Mouse (Mus musculus) liver, embryonic 13.5 days (tissue): Measurements from ENCODE around the gene Fam214b. TPM values are rescaled to one million over a fixed set of nuclear protein-coding genes. Genes with fewer than 3 reads are reported as not detected.

Source experiments
- ATAC-seq: fragments of 200-750 bp; cut with Nextera tagmentation; 2 replicates; pipeline ENCODE4 v1.8.0; 2017; ENCODE audit warnings: low read depth, mild to moderate bottlenecking, moderate number of reproducible peaks, moderate library complexity
- DNase-seq: peaks from one replicate; pipeline ENCODE4 v3.0.0; 2022
- H3K27ac ChIP-seq: fragments of 300-500 bp; sonication (generic); 2 replicates; pipeline ENCODE4 v1.5.1; 2015; ENCODE audit warnings: moderate library complexity, mild to moderate bottlenecking, inconsistent platforms
- H3K27me3 ChIP-seq: fragments of 300-500 bp; sonication (generic); 2 replicates; pipeline ENCODE4 v1.6.1; 2015; ENCODE audit warnings: mild to moderate bottlenecking, inconsistent platforms
- H3K36me3 ChIP-seq: fragments of 300-500 bp; sonication (generic); 2 replicates; pipeline ENCODE4 v1.6.1; 2015; ENCODE audit warnings: mild to moderate bottlenecking, inconsistent platforms
- H3K4me1 ChIP-seq: fragments of 300-500 bp; sonication (generic); replicated peaks from 2 replicates; pipeline ENCODE4 v1.6.1; 2015; ENCODE audit warnings: inconsistent platforms
- H3K4me2 ChIP-seq: fragments of 300-500 bp; sonication (generic); 2 replicates; pipeline ENCODE4 v1.6.1; 2015; ENCODE audit warnings: inconsistent platforms, mild to moderate bottlenecking, moderate library complexity
- H3K4me3 ChIP-seq: fragments of 300-500 bp; sonication (generic); replicated peaks from 2 replicates; pipeline ENCODE4 v1.5.1; 2015; ENCODE audit warnings: mild to moderate bottlenecking, inconsistent platforms
- H3K9ac ChIP-seq: fragments of 300-500 bp; sonication (generic); 2 replicates; pipeline ENCODE4 v1.6.1; 2015; ENCODE audit warnings: mild to moderate bottlenecking, inconsistent platforms
- H3K9me3 ChIP-seq: fragments of 300-500 bp; sonication (generic); replicated peaks from 2 replicates; pipeline ENCODE4 v1.6.1; 2016; ENCODE audit warnings: inconsistent platforms
- WGBS: fragments of 180-500 bp; shearing (Covaris S2); methylation state at CpG from one replicate; pipeline ENCODE4 v1.1.7; 2015; ENCODE audit not compliant: insufficient replicate concordance; 5-methylcytosine and 5-hydroxymethylcytosine counted together
- polyA plus RNA-seq: library from polyadenylated mRNA; unstranded; fragments of >200 nt; fragmentation: Nextera tagmentation; extraction: Ambion mirVana; gene quantifications from 2 replicates; pipeline ENCODE4 v1.2.1, GENCODE M21; 2015

Gene Fam214b
- 28.4 and 30.0 TPM in 2 replicates for polyA plus RNA-seq

DNA sequence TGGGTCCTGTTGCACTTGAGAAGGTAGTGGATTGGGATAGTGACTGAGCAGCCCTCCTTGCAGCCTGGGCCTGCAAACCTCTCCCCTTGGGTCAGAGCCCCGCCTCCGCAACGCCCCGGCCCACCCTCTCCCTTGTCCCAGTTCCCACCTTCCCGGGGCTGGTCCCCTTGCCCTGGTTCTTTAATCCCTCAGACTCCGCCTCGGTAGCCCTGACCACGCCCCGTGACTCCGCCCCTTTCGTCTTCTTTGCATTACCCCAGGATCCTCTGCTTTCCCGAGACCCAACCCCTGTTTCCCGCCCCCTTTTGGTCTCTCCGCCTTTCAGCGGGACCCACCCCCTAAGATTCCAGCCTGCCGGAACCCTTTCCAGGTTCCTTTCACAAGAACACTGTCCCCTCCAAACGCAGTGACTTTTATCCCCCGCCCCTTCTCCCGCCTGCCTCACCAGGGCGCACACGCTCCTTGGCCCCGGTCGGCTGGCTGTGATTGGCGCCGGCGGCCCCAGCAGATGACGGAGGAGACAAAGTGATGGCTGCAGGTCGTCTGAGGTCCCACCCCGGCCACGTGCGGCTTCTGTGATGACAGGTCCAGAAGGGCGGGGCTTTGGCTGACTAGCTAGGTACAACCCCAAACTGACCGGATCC lies at the start of gene Fam214b:
Gene Fam214b, minus strand, starts transcription at position 562 of the 644 bp plus-strand sequence.
- WGBS, result 1% methylated on average over 33 of the region's 33 CpGs
- no peaks in the 10 kb centered on the region for H3K9me3 ChIP-seq
- no peaks in the 10 kb centered on the region for H3K36me3 ChIP-seq
- H3K27ac ChIP-seq, result peak within 1 kb of the TSS; percentile 53; the same call in 1 of the 2 replicates
- peaks cover 43% of the 10 kb centered on the region for H3K4me1 ChIP-seq
- DNase-seq (peak; percentile 89), ATAC-seq (peak; percentile 86)
- peak within 1 kb of the TSS; percentile 80 for H3K4me2 ChIP-seq
- H3K27me3 ChIP-seq, result no peaks in the 10 kb centered on the region
- peak within 1 kb of the TSS; percentile 65 for H3K9ac ChIP-seq
- peak within 1 kb of the TSS; percentile 61 for H3K4me3 ChIP-seq

DNA sequence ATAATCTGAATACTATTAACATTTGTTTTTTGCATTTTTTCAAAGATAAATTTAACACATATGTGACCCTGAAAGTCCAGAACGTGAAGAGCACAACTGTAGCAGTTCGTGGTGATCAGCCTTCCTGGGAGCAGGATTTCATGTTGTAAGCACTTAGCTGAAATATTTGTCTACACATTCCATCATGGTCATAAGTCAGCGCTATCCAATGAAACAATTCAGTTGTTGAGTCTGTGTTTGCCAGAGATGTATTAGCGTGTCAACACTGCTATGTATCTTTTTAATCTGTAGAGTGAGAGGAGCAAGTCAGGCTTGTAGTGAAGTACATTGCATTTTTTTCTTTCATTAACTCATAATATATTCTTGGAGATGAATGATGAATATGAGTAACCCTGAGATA lies 45.2 kb upstream of the Fam214b start:
- no peak overlapping the region for H3K9ac ChIP-seq
- ATAC-seq, result no peak
- WGBS, result 67% methylated on average over 4 of the region's 4 CpGs

DNA sequence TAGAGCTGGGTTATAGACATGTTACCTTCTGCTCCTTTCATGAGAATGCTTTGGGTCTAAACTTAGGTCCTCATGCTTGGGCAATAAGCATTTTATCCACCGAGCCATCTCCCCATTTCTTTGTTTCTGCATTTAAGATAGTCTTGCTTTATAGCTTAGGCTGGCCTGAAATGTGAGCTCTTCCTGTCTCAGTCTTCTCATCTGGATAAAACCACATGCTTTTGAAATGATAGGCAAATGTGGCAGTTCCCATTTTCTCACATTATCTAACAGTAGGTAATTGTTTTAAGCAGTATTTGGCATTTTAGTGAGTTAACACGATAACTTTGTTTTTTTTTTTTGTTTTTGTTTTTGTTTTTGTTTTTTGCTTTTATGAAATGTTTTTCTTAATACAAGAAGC lies 43.9 kb upstream of the Fam214b start:
- 52% methylated on average over 2 of the region's 2 CpGs for WGBS
- Histone ChIP-seq H3K27ac (no peak overlapping the region), H3K27me3 (no peaks in the 10 kb centered on the region), H3K9ac (no peak overlapping the region), H3K36me3 (no peaks in the 10 kb centered on the region), H3K9me3 (no peaks in the 10 kb centered on the region), H3K4me1 (no peaks in the 10 kb centered on the region), H3K4me3 (no peak overlapping the region), H3K4me2 (no peak overlapping the region)
- ATAC-seq, result no peak
- DNase-seq, result no peak

More for the DNA sequence above, 45.2 kb upstream of the Fam214b start:
- no peaks in the 10 kb centered on the region for H3K27me3 ChIP-seq
- no peaks in the 10 kb centered on the region for H3K9me3 ChIP-seq
- H3K4me1 ChIP-seq, result no peaks in the 10 kb centered on the region
- no peak overlapping the region for H3K4me3 ChIP-seq
- H3K27ac ChIP-seq, result no peak overlapping the region
- H3K4me2 ChIP-seq, result no peak overlapping the region
- no peak for DNase-seq
- H3K36me3 ChIP-seq, result no peaks in the 10 kb centered on the region

DNA sequence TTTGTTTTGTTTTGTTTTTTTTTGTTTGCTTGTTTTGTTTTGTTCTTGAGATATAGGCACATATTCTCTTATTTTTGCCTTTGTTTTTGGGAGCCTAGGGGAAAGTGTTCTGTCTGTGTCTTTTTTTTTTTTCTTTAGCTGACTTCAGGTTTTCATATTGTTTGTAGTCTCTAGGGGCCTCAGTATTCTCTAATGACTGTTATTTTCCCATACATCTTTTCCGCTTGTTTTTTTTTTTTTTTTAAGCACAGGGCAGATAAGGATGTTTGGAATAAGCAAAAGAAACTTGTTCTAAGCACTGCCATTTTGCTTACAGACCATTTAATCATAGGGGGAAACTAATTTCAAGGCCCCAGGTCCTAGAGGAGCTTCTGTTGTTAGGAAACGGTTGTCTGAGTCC lies 36.4 kb upstream of the Fam214b start:
- no peaks in the 10 kb centered on the region for H3K9me3 ChIP-seq
- no peaks in the 10 kb centered on the region for H3K36me3 ChIP-seq
- no peak for DNase-seq
- H3K4me2 ChIP-seq, result no peak overlapping the region
- WGBS, result 62% methylated on average over 2 of the region's 2 CpGs
- no peak overlapping the region for H3K4me3 ChIP-seq
- H3K9ac ChIP-seq, result no peak overlapping the region
- ATAC-seq, result no peak
- no peak overlapping the region for H3K27ac ChIP-seq
- H3K27me3 ChIP-seq, result no peaks in the 10 kb centered on the region
- H3K4me1 ChIP-seq, result no peaks in the 10 kb centered on the region

DNA sequence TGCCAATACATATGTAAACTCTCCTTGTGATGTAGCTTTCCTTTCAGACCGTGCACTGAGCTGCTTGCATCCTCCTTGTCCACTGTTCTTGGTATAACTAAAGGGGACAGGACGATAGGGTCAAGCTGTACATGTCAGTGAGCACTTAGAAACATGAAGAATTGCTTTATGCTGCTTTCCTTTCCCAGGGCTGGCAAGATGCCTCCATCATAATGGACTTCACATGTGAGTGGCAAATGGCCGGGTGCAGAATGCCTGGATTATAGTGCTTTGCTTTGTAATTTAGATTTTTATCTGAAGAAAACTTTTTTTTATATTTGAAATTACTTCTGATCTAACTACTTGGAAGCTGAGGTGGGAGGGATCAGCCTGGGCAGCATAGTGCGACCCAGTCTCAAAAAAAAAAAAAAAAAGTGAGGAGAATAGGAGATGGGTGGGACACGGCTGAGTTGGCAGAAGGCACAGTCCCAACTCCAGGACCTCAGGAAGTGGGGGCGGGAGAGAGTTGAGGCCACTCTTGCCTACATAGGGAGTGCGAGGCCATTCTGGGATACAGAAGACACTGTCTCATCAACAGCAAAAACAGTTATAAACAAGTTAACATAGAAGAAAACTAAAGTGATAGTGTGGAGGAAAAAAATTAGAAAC lies 32.2 kb upstream of the Fam214b start:
- Histone ChIP-seq H3K9me3 (no peaks in the 10 kb centered on the region), H3K36me3 (no peaks in the 10 kb centered on the region), H3K9ac (no peak overlapping the region), H3K27me3 (no peaks in the 10 kb centered on the region), H3K4me3 (no peak overlapping the region), H3K4me1 (no peaks in the 10 kb centered on the region), H3K27ac (no peak overlapping the region), H3K4me2 (no peak overlapping the region)
- no peak for ATAC-seq
- 47% methylated on average over 7 of the region's 7 CpGs for WGBS
- DNase-seq, result no peak

DNA sequence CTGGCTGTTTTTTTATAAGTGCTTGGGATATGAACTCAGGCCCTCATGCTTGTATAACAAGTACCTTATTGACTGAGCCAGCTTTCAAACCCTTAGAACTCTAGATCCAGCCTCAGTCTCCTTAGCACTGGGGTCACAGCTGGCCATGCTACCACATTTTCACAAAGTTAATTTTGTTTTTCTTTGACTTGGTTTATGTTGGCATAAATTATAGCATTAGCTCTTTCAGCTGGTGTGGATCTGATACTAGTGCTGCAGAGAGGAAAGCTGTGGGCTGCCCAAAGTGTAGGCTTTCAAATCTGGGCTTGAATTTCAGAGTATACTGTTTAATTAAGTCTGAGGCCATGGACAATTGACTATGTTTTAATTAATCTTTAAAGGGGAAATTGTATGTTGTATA lies 28.9 kb upstream of the Fam214b start:
- H3K4me2 ChIP-seq, result no peak overlapping the region
- no peak overlapping the region for H3K4me3 ChIP-seq
- DNase-seq (no peak), ATAC-seq (no peak)
- H3K9me3 ChIP-seq, result no peaks in the 10 kb centered on the region
- H3K9ac ChIP-seq, result no peak overlapping the region
- H3K27me3 ChIP-seq, result no peaks in the 10 kb centered on the region
- no peaks in the 10 kb centered on the region for H3K36me3 ChIP-seq
- no peak overlapping the region for H3K27ac ChIP-seq
- H3K4me1 ChIP-seq, result no peaks in the 10 kb centered on the region

DNA sequence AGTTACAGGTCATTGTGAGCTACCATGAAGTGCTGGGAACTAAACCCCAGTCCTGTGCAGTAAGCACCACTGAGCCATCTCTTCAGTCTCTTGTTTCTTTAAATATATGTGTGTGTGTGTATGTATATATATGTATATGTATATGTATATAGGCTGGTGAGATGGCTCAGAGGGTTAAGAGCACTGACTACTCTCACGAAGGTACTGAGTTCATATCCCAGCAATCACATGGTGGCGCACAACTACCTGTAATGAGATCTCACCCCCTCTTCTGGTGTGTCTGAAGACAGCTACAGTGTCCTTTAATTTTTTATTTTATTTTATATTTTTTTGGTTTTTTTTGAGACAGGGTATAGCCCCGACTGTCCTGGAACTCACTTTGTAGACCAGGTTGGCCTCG lies 19.5 kb upstream of the Fam214b start:
- Histone ChIP-seq H3K9me3 (no peaks in the 10 kb centered on the region), H3K27me3 (peaks cover 23% of the 10 kb centered on the region), H3K4me2 (no peak overlapping the region), H3K9ac (no peak overlapping the region), H3K4me3 (no peak overlapping the region), H3K27ac (no peak overlapping the region), H3K4me1 (no peaks in the 10 kb centered on the region), H3K36me3 (no peaks in the 10 kb centered on the region)
- WGBS, result 75% methylated on average over 4 of the region's 4 CpGs
- DNase-seq (no peak), ATAC-seq (no peak)

DNA sequence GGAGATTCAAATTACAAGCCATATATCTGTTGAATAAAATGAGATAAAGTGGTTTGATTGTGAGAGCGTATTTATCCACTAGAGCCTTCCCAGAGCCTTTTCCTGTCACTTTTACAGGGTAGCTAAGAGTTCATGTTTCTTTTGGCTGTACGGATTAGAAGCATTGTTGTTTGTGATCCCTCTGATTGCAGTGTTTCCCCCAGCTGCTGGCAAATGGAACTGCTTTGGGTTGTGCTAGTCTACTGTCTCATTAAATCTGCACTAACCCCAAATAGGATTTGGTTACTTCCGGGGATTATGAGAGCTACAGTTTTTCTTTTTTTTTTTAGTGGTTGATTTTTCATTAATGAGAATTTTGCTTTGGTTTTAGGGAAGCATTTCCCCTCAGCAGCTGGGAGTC lies 14.3 kb upstream of the Fam214b start:
- peaks cover 55% of the 10 kb centered on the region for H3K27me3 ChIP-seq
- no peak for DNase-seq
- no peaks in the 10 kb centered on the region for H3K36me3 ChIP-seq
- no peak overlapping the region for H3K9ac ChIP-seq
- no peak overlapping the region for H3K4me3 ChIP-seq
- H3K4me1 ChIP-seq, result peaks cover 17% of the 10 kb centered on the region
- H3K4me2 ChIP-seq, result no peak overlapping the region
- H3K27ac ChIP-seq, result no peak overlapping the region
- H3K9me3 ChIP-seq, result no peaks in the 10 kb centered on the region
- ATAC-seq, result no peak
- 56% methylated on average over 3 of the region's 3 CpGs for WGBS

DNA sequence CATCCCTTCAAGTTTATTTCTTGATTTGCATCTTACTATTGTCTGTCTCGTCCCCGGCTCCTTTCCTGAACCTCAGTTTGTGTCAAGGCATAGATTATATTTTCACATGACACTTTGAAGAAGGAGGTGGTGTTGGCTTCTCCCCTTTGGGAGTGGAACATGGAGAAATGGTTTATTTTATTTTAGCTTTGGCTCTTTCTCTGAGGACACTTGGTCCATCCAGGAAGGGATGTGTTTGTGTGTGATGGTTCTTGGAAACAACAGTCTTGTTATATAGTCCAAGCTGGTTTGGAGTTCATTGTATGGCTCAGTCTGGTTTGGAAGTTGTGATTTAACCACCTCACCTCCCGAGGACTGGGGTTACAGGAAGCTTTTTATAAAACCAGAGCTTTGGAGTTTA lies 13.7 kb upstream of the Fam214b start:
- Histone ChIP-seq H3K27ac (no peak overlapping the region), H3K27me3 (peaks cover 55% of the 10 kb centered on the region), H3K9ac (peak overlapping the region; percentile 66; the same call in 1 of the 2 replicates), H3K4me3 (peak overlapping the region; percentile 66), H3K4me2 (peak overlapping the region; percentile 96), H3K4me1 (peaks cover 17% of the 10 kb centered on the region), H3K36me3 (no peaks in the 10 kb centered on the region), H3K9me3 (no peaks in the 10 kb centered on the region)
- ATAC-seq (no peak), DNase-seq (no peak)
- 20% methylated on average over 3 of the region's 3 CpGs for WGBS

DNA sequence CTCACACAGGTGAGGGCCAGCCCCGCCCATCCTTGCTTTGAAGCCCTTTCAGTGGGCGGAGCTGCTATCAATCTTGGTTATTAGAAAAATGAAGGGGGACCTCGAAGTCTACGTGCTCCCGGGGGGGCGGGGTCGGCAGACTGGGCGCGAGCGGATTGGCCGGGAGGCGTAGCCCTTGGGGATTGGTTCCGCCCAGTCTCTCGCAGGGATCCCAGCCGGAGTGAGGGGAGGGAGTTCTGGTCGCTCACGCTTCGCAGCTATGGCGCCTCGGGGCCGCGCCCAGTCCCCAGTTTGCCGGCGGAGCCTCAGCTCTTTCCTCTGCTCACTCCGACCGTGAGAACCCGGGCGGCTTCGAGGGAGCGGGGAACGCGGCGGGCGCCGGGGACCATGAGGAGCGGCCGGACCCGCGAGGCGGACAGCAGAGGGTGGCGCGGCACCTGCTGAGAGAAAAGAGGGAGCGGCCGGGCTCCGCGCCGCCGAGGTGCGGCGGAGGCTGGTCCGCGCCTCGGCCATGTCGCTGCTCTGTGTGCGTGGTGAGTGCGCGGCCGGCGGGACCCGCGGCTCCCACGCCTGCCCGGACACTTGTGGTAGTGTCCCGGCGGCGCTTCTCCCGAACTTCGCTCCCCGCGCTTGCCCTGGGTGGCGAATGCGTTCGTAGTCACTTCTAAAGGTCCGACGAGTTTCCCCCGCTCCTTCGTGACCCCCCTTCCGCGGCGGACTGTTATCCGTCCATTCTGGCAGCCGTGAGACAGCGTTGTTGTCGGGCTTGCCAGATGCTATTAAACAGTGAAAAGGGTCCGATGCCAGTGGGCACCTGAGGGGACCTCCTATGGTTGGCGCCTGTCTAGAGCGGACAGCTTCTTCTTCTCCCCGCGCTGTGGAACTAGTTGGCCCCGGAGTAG lies 13.0 kb upstream of the Fam214b start, which contains the start of gene Unc13b:
Gene Unc13b, plus strand, starts transcription at position 201 of the 902 bp plus-strand sequence.
- peak within 1 kb of the TSS; percentile 66 for H3K9ac ChIP-seq
- H3K27me3 ChIP-seq, result peaks cover 55% of the 10 kb centered on the region
- H3K9me3 ChIP-seq, result no peaks in the 10 kb centered on the region
- no peak within 1 kb of the TSS for H3K27ac ChIP-seq
- H3K4me3 ChIP-seq, result peak within 1 kb of the TSS; percentile 66
- no peaks in the 10 kb centered on the region for H3K36me3 ChIP-seq
- DNase-seq (peak; percentile 87), ATAC-seq (peak; percentile 96)
- 2% methylated on average over 90 of the region's 90 CpGs for WGBS
- peaks cover 17% of the 10 kb centered on the region for H3K4me1 ChIP-seq
- H3K4me2 ChIP-seq, result peak within 1 kb of the TSS; percentile 96

DNA sequence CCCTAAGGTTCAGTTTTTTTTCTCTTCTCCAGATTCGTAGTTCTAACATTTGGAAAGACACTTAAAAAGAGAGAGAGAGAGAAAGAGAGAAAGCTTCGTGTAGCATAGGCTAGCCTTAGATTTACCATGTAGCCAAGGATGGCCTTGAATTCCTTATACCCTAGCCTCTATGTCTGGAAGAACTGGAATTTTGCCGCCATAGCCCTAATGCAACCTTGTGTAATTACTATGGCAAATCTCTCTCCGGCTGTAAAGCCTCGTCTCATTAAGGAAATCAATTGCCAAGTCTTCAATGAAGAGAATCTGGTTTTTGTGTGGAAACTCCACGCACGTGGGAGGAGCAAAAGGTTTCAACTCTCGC lies 12.4 kb upstream of the Fam214b start:
- peaks cover 17% of the 10 kb centered on the region for H3K4me1 ChIP-seq
- H3K36me3 ChIP-seq, result no peaks in the 10 kb centered on the region
- H3K27ac ChIP-seq, result no peak overlapping the region
- ATAC-seq (no peak), DNase-seq (no peak)
- H3K27me3 ChIP-seq, result peaks cover 55% of the 10 kb centered on the region
- H3K9me3 ChIP-seq, result no peaks in the 10 kb centered on the region
- H3K4me2 ChIP-seq, result peak overlapping the region; percentile 96
- H3K9ac ChIP-seq, result no peak overlapping the region
- WGBS, result 26% methylated on average over 8 of the region's 8 CpGs
- peak overlapping the region; percentile 66 for H3K4me3 ChIP-seq
